Mouse (Mus musculus) neural tube, embryonic 10.5 days (tissue): ENCODE measurements around the gene Kifc1.
A peak's percentile ranks its signal among the peaks of the same experiment; 100 is the strongest.
"Not testable (repeated sequence)": the region's sequence is repeated elsewhere in the genome, so short reads cannot be mapped to it uniquely, and the experiment has no call there.

ENCODE experiments used
- DNase-seq: peaks from one replicate; pipeline ENCODE4 v3.0.0-alpha.2; 2017; ENCODE audit warnings: low spot score; ENCODE audit errors: extremely low spot score

Kifc1 gene

DNA sequence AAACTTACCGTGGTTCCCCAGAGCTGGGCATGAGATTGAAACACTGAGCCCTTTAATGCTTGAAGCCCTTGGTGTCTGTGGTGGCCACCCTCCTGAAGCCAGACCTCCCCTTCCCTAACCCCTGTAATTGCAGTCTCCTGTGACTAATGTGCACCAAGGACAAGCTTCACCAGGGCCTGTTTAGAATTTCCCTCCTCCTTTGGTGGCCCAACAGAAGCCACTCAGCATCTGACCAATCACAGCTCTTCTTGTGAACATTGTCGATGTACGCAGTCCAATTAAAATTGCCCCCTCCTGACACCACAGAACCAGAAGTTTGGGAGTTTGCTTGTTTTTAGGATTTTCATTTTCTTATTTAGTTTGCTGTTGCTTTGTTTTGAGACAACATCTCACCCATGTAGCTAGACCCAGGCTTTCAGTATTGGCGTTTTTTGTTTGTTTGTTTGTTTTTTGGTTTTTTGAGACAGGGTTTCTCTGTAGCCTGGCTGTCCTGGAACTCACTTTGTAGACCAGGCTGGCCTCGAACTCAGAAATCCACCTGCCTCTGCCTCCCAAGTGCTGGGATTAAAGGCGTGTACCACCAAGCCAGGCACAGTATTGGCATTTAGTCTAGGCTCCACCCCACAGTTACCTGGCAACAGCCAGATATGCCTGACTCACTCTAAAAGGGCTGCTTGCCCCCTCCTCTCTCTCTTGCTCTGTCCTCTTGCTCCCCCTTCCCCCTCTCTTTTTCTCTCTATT, 13.6 kb upstream of the Kifc1 start:
- not testable (repeated sequence) for DNase-seq

DNA sequence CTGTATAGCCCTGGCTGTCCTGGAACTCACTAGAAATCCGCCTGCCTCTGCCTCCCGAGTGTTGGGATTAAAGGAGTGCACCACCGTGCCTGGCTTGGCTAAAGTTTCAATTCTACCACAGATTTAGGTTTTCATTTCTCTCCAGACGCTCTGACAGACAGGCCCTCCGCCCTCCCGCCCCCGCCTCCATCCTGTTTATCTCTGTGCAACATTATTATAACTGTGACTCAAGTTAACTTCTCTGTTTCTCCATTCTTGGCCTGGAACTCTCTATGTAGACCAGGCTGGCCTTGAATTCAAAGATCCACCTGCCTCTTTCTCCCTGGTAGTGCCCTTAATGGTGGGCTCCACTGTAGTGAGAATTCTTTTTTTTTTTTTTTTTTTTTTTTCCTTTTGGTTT, 12.0 kb upstream of the Kifc1 start:
- DNase-seq: no peak

GRCm38 (mm10) chr17:33902079-33902478, 11.6 kb upstream of the Kifc1 start:
- no peak for DNase-seq

GRCm38 (mm10) chr17:33901653-33902052, 11.2 kb upstream of the Kifc1 start:
- DNase-seq: no peak

DNA sequence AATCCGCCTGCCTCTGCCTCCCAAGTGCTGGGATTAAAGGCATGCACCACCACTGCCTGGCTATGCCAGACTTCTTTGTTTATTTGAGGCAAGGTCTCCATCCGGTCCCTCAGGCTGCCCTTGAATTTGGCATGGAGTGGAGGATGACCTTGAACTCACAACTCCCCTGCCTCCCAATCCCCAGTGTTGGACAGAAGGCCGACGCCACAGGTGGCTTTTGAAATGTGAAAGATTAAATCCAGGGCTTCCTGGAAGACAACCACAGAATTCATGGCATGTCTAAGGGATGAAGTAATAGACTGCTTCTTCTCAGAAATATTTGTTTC, 10.5 kb upstream of the Kifc1 start:
- no peak for DNase-seq

DNA sequence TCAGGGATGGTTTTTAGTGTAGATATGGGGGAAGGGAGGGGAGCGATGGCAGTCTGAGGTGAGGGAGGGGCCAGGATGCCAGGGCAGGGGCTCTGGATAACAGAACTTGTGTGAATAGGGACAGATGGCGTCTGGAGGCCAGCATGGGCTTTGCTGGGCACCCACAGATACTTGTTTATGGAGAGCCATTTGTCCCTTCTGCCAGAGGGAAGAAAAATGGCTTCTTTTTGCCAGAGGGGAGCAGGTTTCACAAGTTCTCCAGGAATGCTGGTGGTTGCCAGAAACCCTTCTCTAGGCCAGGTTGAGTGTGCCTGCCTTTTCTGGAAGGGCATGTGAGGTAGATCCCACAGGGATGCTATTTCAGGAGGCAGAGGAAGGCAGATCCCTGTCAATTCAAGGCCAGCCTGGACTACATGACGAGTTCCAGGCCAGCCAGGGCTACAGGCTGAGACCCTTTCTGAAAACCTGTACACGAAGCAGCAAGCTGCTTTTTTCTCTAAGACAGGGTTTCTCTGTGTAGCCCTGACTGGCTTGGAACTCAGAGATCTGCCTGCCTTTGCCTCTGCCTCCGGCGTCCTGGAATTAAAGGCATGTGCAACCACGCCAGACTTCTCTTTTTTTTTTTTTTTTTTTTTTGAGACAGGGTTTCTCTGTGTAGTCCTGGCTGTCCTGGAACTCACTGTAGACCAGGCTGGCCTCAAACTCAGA, 10.0 kb upstream of the Kifc1 start:
- DNase-seq: no peak

- no peak for DNase-seq
These were observed 9.2 kb upstream of the Kifc1 start for GRCm38 (mm10) chr17:33899642-33900041.

- DNase-seq: not testable (repeated sequence)
These were observed 7.7 kb upstream of the Kifc1 start for GRCm38 (mm10) chr17:33898193-33898592.

GRCm38 (mm10) chr17:33897114-33897794, 6.8 kb upstream of the Kifc1 start:
- DNase-seq: no peak

DNA sequence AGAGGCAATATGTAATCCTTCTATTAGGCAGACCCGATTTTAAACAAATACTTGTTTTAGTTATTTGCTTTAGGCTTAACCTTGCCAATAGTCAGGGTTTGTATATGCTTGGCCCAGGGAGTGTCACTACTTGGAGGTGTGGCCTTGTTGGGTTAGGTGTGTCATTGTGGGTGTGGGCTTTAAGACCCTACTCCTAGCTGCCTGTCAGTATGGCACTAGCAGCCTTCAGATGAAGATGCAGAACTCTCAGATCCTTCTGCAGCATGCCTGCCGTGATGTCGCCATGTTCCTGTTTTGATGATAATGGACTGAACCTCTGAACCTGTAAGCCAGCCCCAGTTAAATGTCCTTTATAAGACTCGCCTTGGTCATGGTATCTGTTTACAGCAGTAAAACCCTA, 2.5 kb upstream of the Kifc1 start:
- DNase-seq: not testable (repeated sequence)

DNA sequence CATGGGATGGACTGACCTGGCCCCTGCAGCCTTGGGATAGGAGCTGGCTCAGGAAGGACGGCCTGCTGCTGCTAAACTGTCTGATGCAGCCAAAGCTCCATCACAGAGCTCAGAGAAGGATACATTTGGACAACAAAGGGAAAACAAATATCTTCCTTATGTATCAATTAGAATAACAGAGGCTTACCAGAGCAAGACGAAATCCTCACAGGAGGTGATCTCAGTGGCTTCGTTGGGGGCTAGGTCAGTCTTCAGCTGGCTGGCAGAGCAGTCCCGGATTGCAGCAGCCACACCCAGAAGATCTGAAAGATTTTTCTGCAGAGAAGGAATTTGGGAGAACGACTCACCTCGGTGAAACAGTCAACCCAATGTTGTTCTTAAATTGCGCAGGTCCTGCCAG, 2.0 kb upstream of the Kifc1 start:
- no peak for DNase-seq

- DNase-seq: not testable (repeated sequence)
These were observed 1.4 kb upstream of the Kifc1 start for GRCm38 (mm10) chr17:33891892-33892291.

- DNase-seq: no peak
These were observed 896 bp upstream of the Kifc1 start for GRCm38 (mm10) chr17:33891357-33891756.

DNA sequence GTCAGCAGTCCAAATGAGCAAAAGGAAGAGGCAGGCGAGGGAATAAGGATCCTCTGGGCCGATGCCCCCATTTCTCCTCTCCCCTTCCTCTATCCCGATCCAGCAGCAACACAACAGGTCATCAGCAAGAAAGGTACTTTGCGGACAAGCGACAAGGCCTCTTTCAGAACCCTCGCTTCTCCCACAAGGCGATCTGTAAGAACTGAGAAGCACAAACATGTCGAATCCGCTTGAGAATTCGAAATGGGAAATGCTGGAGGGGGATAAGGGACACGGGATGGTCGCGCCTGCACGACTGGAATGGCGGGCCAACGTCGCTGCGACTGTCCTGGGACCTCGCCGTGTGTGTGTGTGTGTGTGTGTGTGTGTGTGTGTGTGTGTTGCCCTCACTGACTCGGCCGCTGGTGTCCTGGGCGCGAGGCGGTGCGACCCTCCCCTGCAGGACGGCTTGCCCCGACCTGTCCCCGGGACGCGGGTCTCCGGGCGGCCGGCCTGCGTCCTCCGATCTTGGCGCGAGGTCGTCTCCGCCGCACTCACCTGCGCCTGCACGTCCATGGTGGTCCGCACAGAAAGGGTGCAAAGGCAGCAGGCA, 424 bp downstream of the Kifc1 start:
- not testable (repeated sequence) for DNase-seq

- DNase-seq: not testable (repeated sequence)
These were observed 2.2 kb downstream of the Kifc1 start for GRCm38 (mm10) chr17:33888230-33888629.

DNA sequence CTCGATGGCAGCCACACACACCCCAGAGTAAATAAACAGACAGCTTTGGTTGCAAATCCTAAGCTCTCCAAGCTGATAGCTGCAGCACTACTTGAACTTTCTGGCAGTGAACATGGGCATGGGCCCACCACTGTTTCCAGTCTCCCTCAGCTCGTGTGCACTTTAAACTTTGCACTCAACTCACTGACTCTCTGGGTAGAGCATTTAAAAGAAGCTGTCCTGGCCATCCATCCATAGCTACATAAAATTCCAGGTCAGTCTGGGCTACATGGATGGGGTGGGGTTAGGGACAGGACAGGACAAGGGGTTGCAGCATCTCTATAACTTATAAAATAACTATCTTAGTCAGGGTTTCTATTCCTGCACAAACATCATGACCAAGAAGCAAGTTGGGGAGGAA, 2.7 kb downstream of the Kifc1 start:
- DNase-seq: not testable (repeated sequence)

DNA sequence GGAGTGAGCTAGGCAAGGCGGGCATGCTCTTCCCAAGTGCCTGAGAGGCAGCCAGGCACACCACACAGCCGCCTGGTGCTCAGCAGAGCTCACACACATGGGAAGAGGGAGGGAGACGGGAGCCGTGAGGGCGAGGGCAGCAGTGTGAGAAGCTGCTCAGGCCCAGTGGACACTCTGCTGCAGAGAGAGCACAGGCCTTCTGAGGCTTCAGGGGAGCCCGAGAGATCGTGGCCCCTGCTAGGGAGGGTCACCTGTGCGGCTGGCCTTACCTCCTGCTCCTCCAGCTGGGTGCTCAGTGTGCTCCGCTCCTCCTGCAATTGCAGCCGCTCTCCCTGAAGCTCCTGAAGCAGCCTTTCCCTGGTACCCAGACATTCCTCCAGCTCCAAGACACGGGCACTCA, 6.1 kb downstream of the Kifc1 start:
- DNase-seq: not testable (repeated sequence)

DNA sequence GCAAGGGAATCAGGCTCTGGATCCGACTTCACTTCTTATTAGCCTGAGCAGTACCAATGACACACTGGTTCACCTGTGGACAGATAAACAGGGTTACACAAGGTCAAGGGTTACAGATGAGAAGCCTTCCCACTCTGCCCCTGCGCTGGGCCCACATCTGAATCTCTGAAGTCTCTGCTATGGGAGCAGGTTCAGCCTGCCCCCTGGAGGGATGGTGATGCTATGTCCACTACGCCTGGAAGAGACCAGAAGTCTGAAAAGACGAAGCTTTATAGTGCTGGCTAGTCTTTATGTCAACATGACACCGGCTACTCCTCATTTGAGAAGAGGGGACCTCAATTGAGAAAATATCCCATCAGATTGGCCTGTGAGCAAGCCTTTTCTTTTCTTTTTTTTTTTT, 14.7 kb downstream of the Kifc1 start:
- DNase-seq: not testable (repeated sequence)

GRCm38 (mm10) chr17:33874411-33874810, 16.1 kb downstream of the Kifc1 start:
- no peak for DNase-seq

DNA sequence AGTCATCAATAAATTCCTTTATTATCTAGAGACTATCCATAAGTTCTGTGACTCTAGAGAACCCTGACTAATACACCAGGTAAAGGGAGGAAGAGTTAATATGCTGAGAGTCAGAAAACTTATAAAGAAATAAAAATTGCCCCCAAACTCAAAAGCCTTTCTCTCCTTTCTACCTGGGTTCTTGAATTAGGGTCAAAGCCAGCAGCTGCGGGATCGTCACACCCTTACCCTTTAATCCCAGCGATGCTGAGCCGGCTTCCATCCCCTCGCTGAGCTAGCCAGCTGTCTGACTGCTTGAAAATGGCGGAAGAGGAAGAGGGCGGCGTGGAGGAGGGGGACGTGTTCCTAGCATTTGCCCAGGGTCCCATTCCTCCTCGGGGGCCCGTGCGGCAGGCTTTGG, 16.9 kb downstream of the Kifc1 start, which contains the start of gene Gm7029:
TSS of gene Gm7029 (plus strand) at position 301 of the 400 bp plus-strand sequence.
- not testable (repeated sequence) for DNase-seq

GRCm38 (mm10) chr17:33865330-33866030, 25.0 kb downstream of the Kifc1 start:
- DNase-seq: peak; percentile 21
